Mouse (Mus musculus) myocyte (in vitro differentiated cells): Measurements from ENCODE around the gene Tmem106a. TPM values are rescaled to one million over a fixed set of nuclear protein-coding genes. Genes with fewer than 3 reads are reported as not detected.
A peak's percentile ranks its signal among the peaks of the same experiment; 100 is the strongest.

ENCODE experiments used
- H3K27me3 ChIP-seq: one replicate; pipeline ENCODE4 v1.6.1; 2011; ENCODE audit not compliant: control insufficient read depth, insufficient read depth, insufficient read length
- H3K36me3 ChIP-seq: one replicate; pipeline ENCODE4 v1.6.1; 2011; ENCODE audit not compliant: control insufficient read depth, insufficient read depth
- H3K4me2 ChIP-seq: one replicate; pipeline ENCODE4 v1.6.1; 2011; ENCODE audit warnings: low read depth, control low read depth
- H3K4me3 ChIP-seq: one replicate; pipeline ENCODE4 v1.5.1; 2011; ENCODE audit warnings: mild to moderate bottlenecking, control low read depth, moderate library complexity
- H3K79me2 ChIP-seq: one replicate; pipeline ENCODE4 v1.6.1; 2011; ENCODE audit not compliant: control insufficient read depth, insufficient read depth
- H3ac ChIP-seq: one replicate; pipeline ENCODE4 v1.6.1; 2011; ENCODE audit not compliant: control insufficient read depth, insufficient read length
- CEBPB ChIP-seq: IDR thresholded peaks from 2 replicates; pipeline ENCODE4 v1.6.1; 2011; ENCODE audit warnings: mild to moderate bottlenecking, moderate library complexity; ENCODE audit not compliant: poor library complexity, insufficient read depth, severe bottlenecking
- E2F4 ChIP-seq: IDR thresholded peaks from one replicate; pipeline ENCODE4 v1.6.1; 2011; ENCODE audit warnings: mild to moderate bottlenecking, control low read depth, moderate library complexity; ENCODE audit not compliant: insufficient read depth
- MAX ChIP-seq: IDR thresholded peaks from one replicate; pipeline ENCODE4 v1.6.1; 2011; ENCODE audit warnings: low read depth, mild to moderate bottlenecking, control low read depth
- MYOD1 ChIP-seq, 3 experiments: IDR thresholded peaks; one replicate each; pipeline ENCODE4 v1.6.1; 2011; ENCODE audit warnings: control low read depth in 2 of 3, low read depth in 2 of 3, mild to moderate bottlenecking in 2 of 3, moderate library complexity in 1 of 3; ENCODE audit not compliant: insufficient read length in 2 of 3, control insufficient read depth in 1 of 3
- MYOG ChIP-seq, 3 experiments: IDR thresholded peaks; one replicate each; pipeline ENCODE4 v1.6.1; 2011; ENCODE audit warnings: control low read depth in 2 of 3, low read depth in 2 of 3, mild to moderate bottlenecking in 2 of 3; ENCODE audit not compliant: insufficient read length in 2 of 3, control insufficient read depth in 1 of 3, insufficient read depth in 1 of 3
- POLR2A ChIP-seq: IDR thresholded peaks from one replicate; pipeline ENCODE4 v1.6.1; 2011; ENCODE audit warnings: low read depth, mild to moderate bottlenecking, control low read depth, moderate library complexity; ENCODE audit not compliant: insufficient read length
- POLR2AphosphoS2 ChIP-seq: IDR thresholded peaks from one replicate; pipeline ENCODE4 v1.6.1; 2011; ENCODE audit warnings: low read depth, control low read depth; ENCODE audit not compliant: insufficient read length
- REST ChIP-seq: IDR thresholded peaks from one replicate; pipeline ENCODE4 v1.6.1; 2011; ENCODE audit warnings: mild to moderate bottlenecking, control low read depth, moderate library complexity; ENCODE audit not compliant: insufficient read depth, insufficient read length
- SRF ChIP-seq: IDR thresholded peaks from one replicate; pipeline ENCODE4 v1.6.1; 2011; ENCODE audit warnings: low read depth; ENCODE audit not compliant: control insufficient read depth, insufficient read length
- TCF12 ChIP-seq: IDR thresholded peaks from one replicate; pipeline ENCODE4 v1.6.1; 2011; ENCODE audit warnings: mild to moderate bottlenecking, control low read depth; ENCODE audit not compliant: poor library complexity, insufficient read depth, severe bottlenecking
- TCF3 ChIP-seq: IDR thresholded peaks from one replicate; pipeline ENCODE4 v1.6.1; 2011; ENCODE audit warnings: low read depth, control low read depth; ENCODE audit not compliant: insufficient read length
- USF1 ChIP-seq: IDR thresholded peaks from one replicate; pipeline ENCODE4 v1.6.1; 2011; ENCODE audit warnings: low read depth, mild to moderate bottlenecking, control low read depth, moderate library complexity
- polyA plus RNA-seq: library from polyadenylated mRNA; unstranded; fragments of >200 nt; fragmentation: generic; extraction: Trizol; gene quantifications from one replicate; pipeline ENCODE4 v1.2.1, GENCODE M21; 2012; ENCODE audit warnings: missing spikeins

The Tmem106a gene
- polyA plus RNA-seq, 1 experiment: 1.8 TPM

DNA sequence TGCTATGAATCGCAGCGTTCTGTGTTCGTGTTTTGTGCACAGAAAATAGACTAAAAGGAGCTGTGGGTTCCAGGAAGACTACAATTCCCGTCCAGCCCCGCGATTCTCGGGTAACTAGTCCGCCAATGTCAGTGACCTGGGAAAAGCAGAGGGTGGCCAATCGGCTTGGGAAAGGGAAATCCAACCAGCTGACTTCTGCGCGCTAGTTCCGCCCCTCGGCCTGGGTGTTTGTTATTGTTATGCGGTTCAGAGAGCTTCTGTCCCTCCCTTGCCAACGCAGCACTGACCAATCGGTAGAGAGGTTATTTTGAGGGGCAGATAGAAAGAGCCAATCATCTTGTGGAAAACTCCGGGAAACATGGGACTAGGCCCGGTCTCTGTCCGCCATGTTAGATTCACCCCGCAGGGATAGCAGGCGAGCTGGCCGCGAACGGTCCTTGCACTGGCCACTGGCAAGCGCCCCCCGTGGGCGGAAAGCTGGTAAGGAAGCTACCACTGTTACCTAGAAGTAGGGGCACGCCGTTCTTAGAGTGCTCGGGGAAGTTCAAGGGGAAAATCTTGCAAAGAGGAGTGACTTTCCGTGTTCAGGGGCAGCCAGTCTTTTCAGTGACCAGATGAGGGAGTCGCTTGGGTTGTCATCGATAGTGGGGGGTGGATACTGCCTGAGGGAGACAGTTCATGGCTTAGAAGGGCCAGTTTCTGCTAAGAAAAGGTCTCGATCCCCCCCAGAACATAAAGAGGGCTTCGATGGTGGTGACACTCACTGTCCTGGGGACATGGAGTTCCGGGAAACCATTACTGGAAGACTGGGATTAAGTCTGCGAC lies 29.4 kb upstream of the Tmem106a start:
- Histone ChIP-seq H3K4me3 (peak overlapping the region; percentile 63), H3K4me2 (peak overlapping the region; percentile 83), H3ac (peak overlapping the region; percentile 48), H3K27me3 (no peaks in the 10 kb centered on the region), H3K79me2 (peaks cover 43% of the 10 kb centered on the region), H3K36me3 (peaks cover 20% of the 10 kb centered on the region)
- TF ChIP-seq MYOD1 (IDR thresholded peaks at IDR 0.05; ENCODE audit: control insufficient read depth in 1 of 3, insufficient read length in 2 of 3, low read depth in 2 of 3): peak in 1 of 3 experiments; percentile 8
- no peak for TF ChIP-seq REST
- TF ChIP-seq POLR2A: peak; percentile 85
- TF ChIP-seq POLR2AphosphoS2: peak; percentile 87
- no peak for TF ChIP-seq MAX
- peak; percentile 23 for TF ChIP-seq USF1
- TF ChIP-seq TCF3: no peak
- TF ChIP-seq E2F4: no peak
- TF ChIP-seq SRF: no peak
- no peak for TF ChIP-seq TCF12
- no peak for TF ChIP-seq CEBPB
- no peak for TF ChIP-seq MYOG (IDR thresholded peaks at IDR 0.05; ENCODE audit: control insufficient read depth in 1 of 3, insufficient read depth in 1 of 3, insufficient read length in 2 of 3, low read depth in 2 of 3)

DNA sequence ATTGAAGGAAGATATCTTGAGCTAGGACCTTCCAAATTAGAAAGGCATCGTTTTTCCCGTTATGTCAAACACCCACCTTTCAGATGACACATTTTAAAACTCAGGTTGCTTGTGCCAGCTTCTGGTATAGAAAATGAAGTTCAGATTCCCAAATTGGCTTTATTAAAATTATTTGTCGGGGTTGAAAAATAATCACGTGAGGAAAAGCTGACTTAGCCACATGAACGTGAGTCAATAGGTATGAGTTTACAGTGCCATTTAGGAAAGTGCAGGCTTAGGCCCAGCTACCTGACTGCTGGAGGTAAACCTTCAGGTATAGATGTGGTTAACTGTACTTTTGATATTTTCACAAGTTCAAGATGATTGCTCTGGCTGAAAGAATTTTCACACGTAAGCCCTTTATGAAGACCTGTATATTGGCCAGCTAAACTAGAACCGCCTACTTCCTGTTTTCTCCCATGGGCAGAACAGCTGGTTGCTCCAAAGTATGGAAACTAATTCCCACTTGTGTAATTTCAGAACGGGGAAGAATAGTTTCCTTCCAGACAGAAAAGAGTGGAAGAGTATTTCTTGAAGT lies 28.6 kb upstream of the Tmem106a start:
- Histone ChIP-seq H3ac (no peak overlapping the region), H3K36me3 (peaks cover 21% of the 10 kb centered on the region), H3K4me2 (peak overlapping the region; percentile 83), H3K79me2 (peaks cover 43% of the 10 kb centered on the region), H3K27me3 (no peaks in the 10 kb centered on the region), H3K4me3 (peak overlapping the region; percentile 63)
- TF ChIP-seq TCF12: no peak
- TF ChIP-seq MYOG (IDR thresholded peaks at IDR 0.05; ENCODE audit: control insufficient read depth in 1 of 3, insufficient read depth in 1 of 3, insufficient read length in 2 of 3, low read depth in 2 of 3): no peak
- peak in 1 of 3 experiments; percentile 23 for TF ChIP-seq MYOD1 (IDR thresholded peaks at IDR 0.05; ENCODE audit: control insufficient read depth in 1 of 3, insufficient read length in 2 of 3, low read depth in 2 of 3)

DNA sequence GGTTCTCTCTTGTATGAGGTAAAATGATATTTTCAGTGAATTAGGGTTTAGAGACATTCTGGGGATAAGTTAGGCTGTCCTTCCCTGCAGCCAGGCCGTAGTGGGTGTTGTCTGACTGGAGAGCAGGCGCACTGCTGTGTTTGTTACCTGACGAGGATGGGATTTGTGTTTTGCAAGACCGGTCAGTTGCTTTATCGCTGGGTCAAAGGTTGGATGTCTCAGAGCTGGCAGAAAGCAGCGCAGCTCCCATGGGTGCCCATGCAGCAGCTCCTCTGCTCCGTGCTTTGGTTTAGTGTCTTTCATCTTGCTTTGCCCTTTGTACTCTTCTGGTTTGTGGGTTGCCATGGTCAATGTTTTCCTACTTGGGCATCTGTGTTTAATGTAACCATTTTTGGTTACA lies 25.5 kb upstream of the Tmem106a start:
- TF ChIP-seq REST (no peak), TCF12 (no peak), E2F4 (no peak), SRF (no peak), MYOD1 (IDR thresholded peaks at IDR 0.05; ENCODE audit: control insufficient read depth in 1 of 3, insufficient read length in 2 of 3, low read depth in 2 of 3) (no peak), TCF3 (no peak), USF1 (no peak), CEBPB (no peak), MAX (no peak), POLR2A (no peak), POLR2AphosphoS2 (no peak), MYOG (IDR thresholded peaks at IDR 0.05; ENCODE audit: control insufficient read depth in 1 of 3, insufficient read depth in 1 of 3, insufficient read length in 2 of 3, low read depth in 2 of 3) (no peak)
- H3K36me3 ChIP-seq: peaks cover 38% of the 10 kb centered on the region
- H3ac ChIP-seq: no peak overlapping the region
- peaks cover 33% of the 10 kb centered on the region for H3K79me2 ChIP-seq
- no peak overlapping the region for H3K4me3 ChIP-seq
- no peak overlapping the region for H3K4me2 ChIP-seq
- H3K27me3 ChIP-seq: no peaks in the 10 kb centered on the region

DNA sequence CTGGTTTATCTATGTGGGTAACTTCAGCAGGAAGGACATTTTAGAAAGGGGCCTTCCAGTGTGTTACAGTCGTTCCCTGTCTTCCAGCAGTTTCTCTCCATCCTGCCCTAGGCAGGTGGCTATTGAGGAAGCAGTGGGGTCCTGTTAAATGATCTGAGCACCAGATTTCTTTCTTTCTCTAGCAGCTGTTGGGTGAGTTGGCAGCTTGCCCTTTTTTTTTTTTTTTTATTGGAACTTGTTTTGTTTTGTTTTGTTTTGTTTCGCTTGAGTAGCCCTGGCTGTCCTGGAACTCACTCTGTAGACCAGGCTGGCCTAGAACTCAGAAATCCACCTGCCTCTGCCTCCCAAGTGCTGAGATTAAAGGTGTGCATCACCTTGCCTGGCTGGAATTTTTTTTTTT lies 25.1 kb upstream of the Tmem106a start:
- peaks cover 40% of the 10 kb centered on the region for H3K36me3 ChIP-seq
- TF ChIP-seq E2F4 (no peak), POLR2A (no peak), REST (no peak), TCF12 (no peak), CEBPB (no peak), SRF (no peak), POLR2AphosphoS2 (no peak), USF1 (no peak), MYOG (IDR thresholded peaks at IDR 0.05; ENCODE audit: control insufficient read depth in 1 of 3, insufficient read depth in 1 of 3, insufficient read length in 2 of 3, low read depth in 2 of 3) (no peak), TCF3 (no peak), MYOD1 (IDR thresholded peaks at IDR 0.05; ENCODE audit: control insufficient read depth in 1 of 3, insufficient read length in 2 of 3, low read depth in 2 of 3) (no peak), MAX (no peak)
- H3K4me2 ChIP-seq: no peak overlapping the region
- H3K27me3 ChIP-seq: no peaks in the 10 kb centered on the region
- no peak overlapping the region for H3ac ChIP-seq
- peaks cover 33% of the 10 kb centered on the region for H3K79me2 ChIP-seq
- no peak overlapping the region for H3K4me3 ChIP-seq
